Mouse (Mus musculus): ENCODE results near the gene Smarcd1. TPM values are rescaled to one million over a fixed set of nuclear protein-coding genes. Genes with fewer than 3 reads are reported as not detected.
A peak's percentile ranks its signal among the peaks of the same experiment; 100 is the strongest.
"Not testable (repeated sequence)": the region's sequence is repeated elsewhere in the genome, so short reads cannot be mapped to it uniquely, and the experiment has no call there.

Smarcd1 gene
- polyA plus RNA-seq, 1 experiment from 2014 or later = 80.6 TPM

- Histone ChIP-seq H3K4me1 (ENCODE audit: control insufficient read depth, insufficient read depth, low read length) (peaks cover 19% of the 10 kb centered on the region; the same call in 1 of the 2 replicates), H3K4me3 (ENCODE audit: low read depth, low read length) (no peak overlapping the region), H3K9ac (ENCODE audit: low read length) (no peak overlapping the region), H3K27ac (replicated peaks; ENCODE audit: low read depth, low read length) (no peak overlapping the region), H3K9me3 (ENCODE audit: control insufficient read depth, low read length) (no peaks in the 10 kb centered on the region), H3K36me3 (ENCODE audit: control insufficient read depth, insufficient read depth, low read length) (no peaks in the 10 kb centered on the region), H3K4me2 (ENCODE audit: low read depth, severe bottlenecking) (no peak overlapping the region), H3K27me3 (ENCODE audit: control insufficient read depth, insufficient read depth, low read length) (no peaks in the 10 kb centered on the region)
- DNase-seq (ENCODE audit: low spot score) = no peak
- no peak for ATAC-seq (ENCODE audit: insufficient number of reproducible peaks, low FRiP score, low TSS enrichment, low read depth)
- WGBS = 83% methylated on average over 25 of the region's 25 CpGs
These were observed 20.2 kb downstream of the Smarcd1 start for GRCm38 (mm10) chr15:99721921-99722743.

GRCm38 (mm10) chr15:99723120-99723514 is 21.2 kb downstream of the Smarcd1 start:
- H3K4me2 ChIP-seq (ENCODE audit: low read depth, severe bottlenecking) = no peak overlapping the region
- ATAC-seq (ENCODE audit: insufficient number of reproducible peaks, low FRiP score, low TSS enrichment, low read depth) = no peak
- no peak for DNase-seq (ENCODE audit: low spot score)
- H3K4me3 ChIP-seq (ENCODE audit: low read depth, low read length) = no peak overlapping the region
- no peaks in the 10 kb centered on the region for H3K27me3 ChIP-seq (ENCODE audit: control insufficient read depth, insufficient read depth, low read length)
- H3K9me3 ChIP-seq (ENCODE audit: control insufficient read depth, low read length) = no peaks in the 10 kb centered on the region
- H3K27ac ChIP-seq (replicated peaks; ENCODE audit: low read depth, low read length) = peak overlapping the region; percentile 8; the same call in 1 of the 2 replicates
- WGBS = 67% methylated on average over 10 of the region's 10 CpGs
- peaks cover 5% of the 10 kb centered on the region for H3K36me3 ChIP-seq (ENCODE audit: control insufficient read depth, insufficient read depth, low read length)
- peak overlapping the region; percentile 37; the same call in 1 of the 2 replicates for H3K9ac ChIP-seq (ENCODE audit: low read length)
- peaks cover 19% of the 10 kb centered on the region; the same call in 1 of the 2 replicates for H3K4me1 ChIP-seq (ENCODE audit: control insufficient read depth, insufficient read depth, low read length)

- DNase-seq (ENCODE audit: low spot score) (no peak), ATAC-seq (ENCODE audit: insufficient number of reproducible peaks, low FRiP score, low TSS enrichment, low read depth) (no peak)
- no peak overlapping the region for H3K4me3 ChIP-seq (ENCODE audit: low read depth, low read length)
- H3K27ac ChIP-seq (replicated peaks; ENCODE audit: low read depth, low read length) = peak overlapping the region; percentile 45; the same call in 1 of the 2 replicates
- peaks cover 19% of the 10 kb centered on the region; the same call in 1 of the 2 replicates for H3K4me1 ChIP-seq (ENCODE audit: control insufficient read depth, insufficient read depth, low read length)
- peak overlapping the region; percentile 37 for H3K9ac ChIP-seq (ENCODE audit: low read length)
- no peaks in the 10 kb centered on the region for H3K27me3 ChIP-seq (ENCODE audit: control insufficient read depth, insufficient read depth, low read length)
- WGBS = 36% methylated on average over 11 of the region's 11 CpGs
- H3K4me2 ChIP-seq (ENCODE audit: low read depth, severe bottlenecking) = no peak overlapping the region
- H3K9me3 ChIP-seq (ENCODE audit: control insufficient read depth, low read length) = no peaks in the 10 kb centered on the region
- H3K36me3 ChIP-seq (ENCODE audit: control insufficient read depth, insufficient read depth, low read length) = peaks cover 5% of the 10 kb centered on the region
These were observed 21.8 kb downstream of the Smarcd1 start for GRCm38 (mm10) chr15:99723515-99724291.

GRCm38 (mm10) chr15:99724292-99725021 is 22.5 kb downstream of the Smarcd1 start:
- peak overlapping the region; percentile 78 for H3K4me3 ChIP-seq (ENCODE audit: low read depth, low read length)
- H3K4me2 ChIP-seq (ENCODE audit: low read depth, severe bottlenecking) = peak overlapping the region; percentile 47
- H3K27me3 ChIP-seq (ENCODE audit: control insufficient read depth, insufficient read depth, low read length) = no peaks in the 10 kb centered on the region
- peak overlapping the region; percentile 45; the same call in 1 of the 2 replicates for H3K27ac ChIP-seq (replicated peaks; ENCODE audit: low read depth, low read length)
- peaks cover 10% of the 10 kb centered on the region for H3K36me3 ChIP-seq (ENCODE audit: control insufficient read depth, insufficient read depth, low read length)
- H3K4me1 ChIP-seq (ENCODE audit: control insufficient read depth, insufficient read depth, low read length) = peaks cover 19% of the 10 kb centered on the region; the same call in 1 of the 2 replicates
- ATAC-seq (ENCODE audit: insufficient number of reproducible peaks, low FRiP score, low TSS enrichment, low read depth) (0 out of 2 replicates have a peak, but pooled peaks have one; percentile 19), DNase-seq (ENCODE audit: low spot score) (peak; percentile 67)
- peak overlapping the region; percentile 23; the same call in 1 of the 2 replicates for H3K9ac ChIP-seq (ENCODE audit: low read length)
- 15% methylated on average over 16 of the region's 16 CpGs for WGBS
- peaks cover 3% of the 10 kb centered on the region; the same call in 1 of the 2 replicates for H3K9me3 ChIP-seq (ENCODE audit: control insufficient read depth, low read length)

- peaks cover 19% of the 10 kb centered on the region; the same call in 1 of the 2 replicates for H3K4me1 ChIP-seq (ENCODE audit: control insufficient read depth, insufficient read depth, low read length)
- WGBS = under 1% methylated on average over 68 of the region's 68 CpGs
- H3K9me3 ChIP-seq (ENCODE audit: control insufficient read depth, low read length) = peaks cover 3% of the 10 kb centered on the region; the same call in 1 of the 2 replicates
- ATAC-seq (ENCODE audit: insufficient number of reproducible peaks, low FRiP score, low TSS enrichment, low read depth) (peak; percentile 95), DNase-seq (ENCODE audit: low spot score) (peak; percentile 97)
- peak within 1 kb of the TSS; percentile 88 for H3K27ac ChIP-seq (replicated peaks; ENCODE audit: low read depth, low read length)
- H3K4me2 ChIP-seq (ENCODE audit: low read depth, severe bottlenecking) = peak within 1 kb of the TSS; percentile 79
- peak within 1 kb of the TSS; percentile 78 for H3K4me3 ChIP-seq (ENCODE audit: low read depth, low read length)
- H3K36me3 ChIP-seq (ENCODE audit: control insufficient read depth, insufficient read depth, low read length) = peaks cover 13% of the 10 kb centered on the region
- peak within 1 kb of the TSS; percentile 79 for H3K9ac ChIP-seq (ENCODE audit: low read length)
- no peaks in the 10 kb centered on the region for H3K27me3 ChIP-seq (ENCODE audit: control insufficient read depth, insufficient read depth, low read length)
These were observed 23.6 kb downstream of the Smarcd1 start, which contains the start of gene Cox14 for GRCm38 (mm10) chr15:99725341-99726155. Gene Cox14 (plus strand): TSS chr15:99725618.

GRCm38 (mm10) chr15:99726549-99726948 is 24.6 kb downstream of the Smarcd1 start:
- H3K4me2 ChIP-seq (ENCODE audit: low read depth, severe bottlenecking) = peak overlapping the region; percentile 79
- H3K36me3 ChIP-seq (ENCODE audit: control insufficient read depth, insufficient read depth, low read length) = peaks cover 13% of the 10 kb centered on the region
- H3K4me1 ChIP-seq (ENCODE audit: control insufficient read depth, insufficient read depth, low read length) = peaks cover 19% of the 10 kb centered on the region; the same call in 1 of the 2 replicates
- DNase-seq (ENCODE audit: low spot score) (no peak), ATAC-seq (ENCODE audit: insufficient number of reproducible peaks, low FRiP score, low TSS enrichment, low read depth) (no peak)
- no peak overlapping the region for H3K27ac ChIP-seq (replicated peaks; ENCODE audit: low read depth, low read length)
- no peaks in the 10 kb centered on the region for H3K27me3 ChIP-seq (ENCODE audit: control insufficient read depth, insufficient read depth, low read length)
- peak overlapping the region; percentile 78 for H3K4me3 ChIP-seq (ENCODE audit: low read depth, low read length)
- peaks cover 3% of the 10 kb centered on the region; the same call in 1 of the 2 replicates for H3K9me3 ChIP-seq (ENCODE audit: control insufficient read depth, low read length)
- 79% methylated on average over 2 of the region's 2 CpGs for WGBS
- no peak overlapping the region; the same call in 1 of the 2 replicates for H3K9ac ChIP-seq (ENCODE audit: low read length)

GRCm38 (mm10) chr15:99727039-99727438 is 25.1 kb downstream of the Smarcd1 start:
- Histone ChIP-seq H3K36me3 (ENCODE audit: control insufficient read depth, insufficient read depth, low read length) (peaks cover 13% of the 10 kb centered on the region), H3K4me1 (ENCODE audit: control insufficient read depth, insufficient read depth, low read length) (peaks cover 19% of the 10 kb centered on the region; the same call in 1 of the 2 replicates)
- H3K9me3 ChIP-seq (ENCODE audit: control insufficient read depth, low read length); H3K9ac ChIP-seq (ENCODE audit: low read length); H3K27ac ChIP-seq (replicated peaks; ENCODE audit: low read depth, low read length); H3K4me3 ChIP-seq (ENCODE audit: low read depth, low read length); ATAC-seq (ENCODE audit: insufficient number of reproducible peaks, low FRiP score, low TSS enrichment, low read depth); H3K27me3 ChIP-seq (ENCODE audit: control insufficient read depth, insufficient read depth, low read length); DNase-seq (ENCODE audit: low spot score); H3K4me2 ChIP-seq (ENCODE audit: low read depth, severe bottlenecking): not testable (repeated sequence)
- 96% methylated on average over 4 of the region's 5 CpGs for WGBS

Measured in limb, embryonic 11.5 days (tissue).